Mouse (Mus musculus) kidney, adult 2 months (tissue): ENCODE measurements at regions not wholly inside any gene's neighbourhood (a gene's known extent, or its start where the extent isn't known, plus 50 kb on each side); places are given as distances from the start of the nearest gene placed in this dataset.

Source experiments
- CTCF ChIP-seq: fragments of 200-500 bp; conservative IDR thresholded peaks from 2 replicates; pipeline ENCODE4 v1.5.1; 2011; ENCODE audit warnings: low read depth, mild to moderate bottlenecking, control low read depth, low read length, moderate library complexity, mixed read lengths; ENCODE audit not compliant: insufficient read depth, insufficient read length
- POLR2A ChIP-seq: fragments of 200-500 bp; IDR thresholded peaks from one replicate; pipeline ENCODE4 v1.6.1; 2011; ENCODE audit warnings: low read depth, low read length, control low read depth

DNA sequence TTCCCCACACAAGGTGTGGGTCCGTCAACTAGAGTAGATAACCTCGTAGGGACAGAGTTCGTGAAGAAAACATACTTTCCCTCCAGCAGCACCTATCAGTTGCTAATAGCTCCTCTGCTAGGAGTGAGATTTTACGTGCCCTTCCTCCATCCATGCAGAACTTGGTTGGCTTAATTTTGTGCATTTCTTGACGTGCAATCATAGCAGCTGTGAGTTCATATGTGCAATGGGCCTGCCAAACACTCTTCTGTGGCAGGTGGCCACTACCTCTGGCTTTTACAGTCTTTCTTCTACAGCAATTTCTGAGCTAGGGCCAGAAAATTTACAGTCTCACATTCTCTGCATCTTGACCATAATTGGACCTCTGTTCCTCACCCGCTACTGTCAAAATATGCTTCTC is 161.9 kb upstream of the Btg1 start:
- no peak for TF ChIP-seq CTCF
- TF ChIP-seq POLR2A, result no peak
